Mouse (Mus musculus) midbrain, embryonic 13.5 days (tissue): ENCODE measurements around the gene Ap4e1. TPM values are rescaled to one million over a fixed set of nuclear protein-coding genes. Genes with fewer than 3 reads are reported as not detected.
A peak's percentile ranks its signal among the peaks of the same experiment; 100 is the strongest.

Source experiments
- ATAC-seq: fragments of 200-750 bp; cut with Nextera tagmentation; 2 replicates; pipeline ENCODE4 v1.8.0; 2017; ENCODE audit warnings: mild to moderate bottlenecking, moderate TSS enrichment, moderate library complexity
- H3K27ac ChIP-seq: fragments of 300-500 bp; sonication (generic); 2 replicates; pipeline ENCODE4 v1.5.1; 2015; ENCODE audit warnings: inconsistent platforms, mild to moderate bottlenecking, moderate library complexity
- H3K27me3 ChIP-seq: fragments of 300-500 bp; sonication (generic); 2 replicates; pipeline ENCODE4 v1.6.1; 2015; ENCODE audit warnings: mild to moderate bottlenecking, inconsistent platforms
- H3K36me3 ChIP-seq: fragments of 300-500 bp; sonication (generic); 2 replicates; pipeline ENCODE4 v1.6.1; 2015; ENCODE audit warnings: mild to moderate bottlenecking, inconsistent platforms
- H3K4me1 ChIP-seq: fragments of 300-500 bp; sonication (generic); replicated peaks from 2 replicates; pipeline ENCODE4 v1.6.1; 2015; ENCODE audit warnings: inconsistent platforms
- H3K4me2 ChIP-seq: fragments of 300-500 bp; sonication (generic); replicated peaks from 2 replicates; pipeline ENCODE4 v1.6.1; 2015; ENCODE audit warnings: moderate library complexity, mild to moderate bottlenecking, inconsistent platforms
- H3K4me3 ChIP-seq: fragments of 300-500 bp; sonication (generic); replicated peaks from 2 replicates; pipeline ENCODE4 v1.5.1; 2015; ENCODE audit warnings: mild to moderate bottlenecking, inconsistent platforms
- H3K9ac ChIP-seq: fragments of 300-500 bp; sonication (generic); replicated peaks from 2 replicates; pipeline ENCODE4 v1.6.1; 2015; ENCODE audit warnings: mild to moderate bottlenecking, inconsistent platforms
- H3K9me3 ChIP-seq: fragments of 300-500 bp; sonication (generic); 2 replicates; pipeline ENCODE4 v1.6.1; 2016; ENCODE audit warnings: mild to moderate bottlenecking, inconsistent platforms
- WGBS: fragments of 180-500 bp; shearing (Covaris S2); methylation state at CpG from one replicate; pipeline ENCODE4 v1.1.7; 2015; 5-methylcytosine and 5-hydroxymethylcytosine counted together
- polyA plus RNA-seq: library from polyadenylated mRNA; unstranded; fragments of >200 nt; fragmentation: Nextera tagmentation; extraction: Ambion mirVana; gene quantifications from 2 replicates; pipeline ENCODE4 v1.2.1, GENCODE M21; 2015

The Ap4e1 gene
- polyA plus RNA-seq = 11.8 and 13.0 TPM in 2 replicates

GRCm38 (mm10) chr2:127008469-127008998 lies at the start of gene Ap4e1:
Gene Ap4e1, plus strand, starts transcription at chr2:127008717.
- Histone ChIP-seq H3K4me3 (peak within 1 kb of the TSS; percentile 86), H3K4me2 (peak within 1 kb of the TSS; percentile 78), H3K27me3 (no peaks in the 10 kb centered on the region), H3K36me3 (peaks cover 15% of the 10 kb centered on the region), H3K4me1 (peaks cover 14% of the 10 kb centered on the region), H3K9me3 (no peaks in the 10 kb centered on the region), H3K27ac (peak within 1 kb of the TSS; percentile 72), H3K9ac (peak within 1 kb of the TSS; percentile 83)
- WGBS = under 1% methylated on average over 40 of the region's 40 CpGs
- ATAC-seq = peak; percentile 97

- no peak for ATAC-seq
- Histone ChIP-seq H3K4me1 (no peaks in the 10 kb centered on the region), H3K27me3 (no peaks in the 10 kb centered on the region), H3K36me3 (no peaks in the 10 kb centered on the region), H3K9me3 (no peaks in the 10 kb centered on the region), H3K9ac (no peak overlapping the region), H3K4me2 (no peak overlapping the region), H3K4me3 (no peak overlapping the region), H3K27ac (no peak overlapping the region)
- 77% methylated on average over 2 of the region's 2 CpGs for WGBS
These were observed 46.8 kb upstream of the Ap4e1 start for GRCm38 (mm10) chr2:126961696-126962095.

- ATAC-seq = no peak
- no peak overlapping the region for H3K9ac ChIP-seq
- no peaks in the 10 kb centered on the region for H3K27me3 ChIP-seq
- 77% methylated on average over 6 of the region's 6 CpGs for WGBS
- H3K4me2 ChIP-seq = no peak overlapping the region
- no peak overlapping the region for H3K4me3 ChIP-seq
- no peaks in the 10 kb centered on the region for H3K9me3 ChIP-seq
- no peaks in the 10 kb centered on the region for H3K36me3 ChIP-seq
- no peak overlapping the region for H3K27ac ChIP-seq
- H3K4me1 ChIP-seq = no peaks in the 10 kb centered on the region
These were observed 31.1 kb upstream of the Ap4e1 start for GRCm38 (mm10) chr2:126977428-126977827.

GRCm38 (mm10) chr2:126983221-126983620 lies 25.3 kb upstream of the Ap4e1 start:
- Histone ChIP-seq H3K4me1 (no peaks in the 10 kb centered on the region), H3K4me3 (no peak overlapping the region), H3K9ac (no peak overlapping the region), H3K27ac (no peak overlapping the region), H3K4me2 (no peak overlapping the region), H3K36me3 (no peaks in the 10 kb centered on the region), H3K9me3 (no peaks in the 10 kb centered on the region), H3K27me3 (no peaks in the 10 kb centered on the region)
- no peak for ATAC-seq
- WGBS = 84% methylated on average over 4 of the region's 4 CpGs

GRCm38 (mm10) chr2:126989919-126990318 lies 18.6 kb upstream of the Ap4e1 start:
- ATAC-seq = no peak

GRCm38 (mm10) chr2:126992742-126993141 lies 15.8 kb upstream of the Ap4e1 start:
- Histone ChIP-seq H3K9ac (no peak overlapping the region), H3K4me1 (no peaks in the 10 kb centered on the region), H3K27me3 (no peaks in the 10 kb centered on the region), H3K27ac (no peak overlapping the region), H3K4me3 (no peak overlapping the region), H3K9me3 (no peaks in the 10 kb centered on the region), H3K36me3 (no peaks in the 10 kb centered on the region), H3K4me2 (no peak overlapping the region)
- WGBS = 77% methylated on average over 12 of the region's 12 CpGs
- ATAC-seq = no peak

More at GRCm38 (mm10) chr2:126989919-126990318, 18.6 kb upstream of the Ap4e1 start:
- no peaks in the 10 kb centered on the region for H3K27me3 ChIP-seq
- H3K36me3 ChIP-seq = no peaks in the 10 kb centered on the region
- no peaks in the 10 kb centered on the region for H3K9me3 ChIP-seq
- H3K4me3 ChIP-seq = no peak overlapping the region
- no peak overlapping the region for H3K4me2 ChIP-seq
- no peaks in the 10 kb centered on the region for H3K4me1 ChIP-seq
- WGBS = 89% methylated on average over 6 of the region's 6 CpGs
- H3K27ac ChIP-seq = no peak overlapping the region
- no peak overlapping the region for H3K9ac ChIP-seq

GRCm38 (mm10) chr2:126994384-126995166 lies 13.9 kb upstream of the Ap4e1 start:
- Histone ChIP-seq H3K27me3 (no peaks in the 10 kb centered on the region), H3K36me3 (no peaks in the 10 kb centered on the region), H3K4me3 (no peak overlapping the region), H3K9ac (no peak overlapping the region), H3K4me1 (no peaks in the 10 kb centered on the region), H3K27ac (no peak overlapping the region), H3K4me2 (no peak overlapping the region), H3K9me3 (no peaks in the 10 kb centered on the region)
- no peak for ATAC-seq
- 87% methylated on average over 6 of the region's 6 CpGs for WGBS

GRCm38 (mm10) chr2:126996737-126997136 lies 11.8 kb upstream of the Ap4e1 start:
- H3K9ac ChIP-seq = no peak overlapping the region

GRCm38 (mm10) chr2:126998219-126998618 lies 10.3 kb upstream of the Ap4e1 start:
- Histone ChIP-seq H3K4me3 (no peak overlapping the region), H3K9ac (no peak overlapping the region), H3K4me1 (no peaks in the 10 kb centered on the region), H3K36me3 (no peaks in the 10 kb centered on the region), H3K27me3 (no peaks in the 10 kb centered on the region), H3K27ac (no peak overlapping the region), H3K4me2 (no peak overlapping the region), H3K9me3 (no peaks in the 10 kb centered on the region)
- ATAC-seq = no peak
- WGBS = 45% methylated on average over 7 of the region's 7 CpGs

More at GRCm38 (mm10) chr2:126996737-126997136, 11.8 kb upstream of the Ap4e1 start:
- Histone ChIP-seq H3K4me3 (no peak overlapping the region), H3K27ac (no peak overlapping the region), H3K36me3 (no peaks in the 10 kb centered on the region), H3K4me1 (no peaks in the 10 kb centered on the region), H3K9me3 (no peaks in the 10 kb centered on the region), H3K27me3 (no peaks in the 10 kb centered on the region), H3K4me2 (no peak overlapping the region)
- WGBS = 35% methylated on average over 5 of the region's 5 CpGs
- ATAC-seq = no peak

- H3K27me3 ChIP-seq = no peaks in the 10 kb centered on the region
- no peak overlapping the region for H3K9ac ChIP-seq
- no peaks in the 10 kb centered on the region for H3K9me3 ChIP-seq
- H3K4me3 ChIP-seq = no peak overlapping the region
- no peak overlapping the region for H3K27ac ChIP-seq
- H3K4me1 ChIP-seq = no peaks in the 10 kb centered on the region
- H3K36me3 ChIP-seq = no peaks in the 10 kb centered on the region
- WGBS = 77% methylated on average over 8 of the region's 8 CpGs
- H3K4me2 ChIP-seq = no peak overlapping the region
- 0 out of 2 replicates have a peak, but pooled peaks have one; percentile 30 for ATAC-seq
These were observed 7.9 kb upstream of the Ap4e1 start for GRCm38 (mm10) chr2:127000406-127001324.

GRCm38 (mm10) chr2:127004046-127004445 lies 4.5 kb upstream of the Ap4e1 start:
- H3K27me3 ChIP-seq = no peaks in the 10 kb centered on the region
- no peak overlapping the region for H3K27ac ChIP-seq
- H3K36me3 ChIP-seq = no peaks in the 10 kb centered on the region
- no peaks in the 10 kb centered on the region for H3K9me3 ChIP-seq
- 88% methylated on average over 7 of the region's 7 CpGs for WGBS
- no peak overlapping the region for H3K4me3 ChIP-seq
- H3K4me1 ChIP-seq = no peaks in the 10 kb centered on the region
- ATAC-seq = no peak
- H3K9ac ChIP-seq = no peak overlapping the region
- no peak overlapping the region for H3K4me2 ChIP-seq
